Mouse (Mus musculus): ENCODE data around the gene Snx29.

Gene Snx29

GRCm38 (mm10) chr16:11603667-11604422, 281.1 kb downstream of the Snx29 start:
- DNase-seq: peak; percentile 62 to 64

GRCm38 (mm10) chr16:11612526-11613126, 289.9 kb downstream of the Snx29 start:
- DNase-seq: no peak

- no peak for DNase-seq
Observed at GRCm38 (mm10) chr16:11614401-11615014, 291.8 kb downstream of the Snx29 start.

GRCm38 (mm10) chr16:11615633-11616032, 292.9 kb downstream of the Snx29 start:
- no peak for DNase-seq

- DNase-seq: no peak
Observed at GRCm38 (mm10) chr16:11619951-11620350, 297.2 kb downstream of the Snx29 start.

- DNase-seq: no peak
Observed at GRCm38 (mm10) chr16:11621042-11621441, 298.3 kb downstream of the Snx29 start.

GRCm38 (mm10) chr16:11621664-11622063, 299.0 kb downstream of the Snx29 start:
- DNase-seq: no peak

- no peak for DNase-seq
Observed at GRCm38 (mm10) chr16:11623032-11623431, 300.3 kb downstream of the Snx29 start.

- no peak for DNase-seq
Observed at GRCm38 (mm10) chr16:11624121-11624520, 301.4 kb downstream of the Snx29 start.

GRCm38 (mm10) chr16:11626004-11626481, 303.3 kb downstream of the Snx29 start:
- no peak for DNase-seq

GRCm38 (mm10) chr16:11626616-11627015, 303.9 kb downstream of the Snx29 start:
- DNase-seq: no peak

- DNase-seq: peak; percentile 65 to 69
Observed at GRCm38 (mm10) chr16:11627866-11628638, 305.3 kb downstream of the Snx29 start.

- DNase-seq: no peak
Observed at GRCm38 (mm10) chr16:11629704-11630103, 307.0 kb downstream of the Snx29 start.

GRCm38 (mm10) chr16:11630489-11630888, 307.8 kb downstream of the Snx29 start:
- no peak for DNase-seq

- no peak for DNase-seq
Observed at GRCm38 (mm10) chr16:11632205-11632747, 309.6 kb downstream of the Snx29 start.

- no peak for DNase-seq
Observed at GRCm38 (mm10) chr16:11636196-11636733, 313.6 kb downstream of the Snx29 start.

- DNase-seq: peak in 1 of 2 experiments; percentile 39
Observed at GRCm38 (mm10) chr16:11636902-11637301, 314.2 kb downstream of the Snx29 start.

GRCm38 (mm10) chr16:11637794-11638193, 315.1 kb downstream of the Snx29 start:
- no peak for DNase-seq

- DNase-seq: peak; percentile 47
Observed at GRCm38 (mm10) chr16:11638739-11639138, 316.0 kb downstream of the Snx29 start.

GRCm38 (mm10) chr16:11639936-11640335, 317.2 kb downstream of the Snx29 start:
- DNase-seq: peak; percentile 73 to 80

GRCm38 (mm10) chr16:11643603-11644002, 320.9 kb downstream of the Snx29 start:
- peak in 1 of 2 experiments; percentile 41 for DNase-seq

- DNase-seq: no peak
Observed at GRCm38 (mm10) chr16:11644399-11644798, 321.7 kb downstream of the Snx29 start.

All from cerebellum, postnatal 10 days (tissue).